Mouse (Mus musculus): ENCODE measurements around the gene Inpp5a. TPM values are rescaled to one million over a fixed set of nuclear protein-coding genes. Genes with fewer than 3 reads are reported as not detected.

Gene Inpp5a
- total RNA-seq (2017) = 9.5 to 39.9 TPM (median 10.0 TPM) in 3 replicates

DNA sequence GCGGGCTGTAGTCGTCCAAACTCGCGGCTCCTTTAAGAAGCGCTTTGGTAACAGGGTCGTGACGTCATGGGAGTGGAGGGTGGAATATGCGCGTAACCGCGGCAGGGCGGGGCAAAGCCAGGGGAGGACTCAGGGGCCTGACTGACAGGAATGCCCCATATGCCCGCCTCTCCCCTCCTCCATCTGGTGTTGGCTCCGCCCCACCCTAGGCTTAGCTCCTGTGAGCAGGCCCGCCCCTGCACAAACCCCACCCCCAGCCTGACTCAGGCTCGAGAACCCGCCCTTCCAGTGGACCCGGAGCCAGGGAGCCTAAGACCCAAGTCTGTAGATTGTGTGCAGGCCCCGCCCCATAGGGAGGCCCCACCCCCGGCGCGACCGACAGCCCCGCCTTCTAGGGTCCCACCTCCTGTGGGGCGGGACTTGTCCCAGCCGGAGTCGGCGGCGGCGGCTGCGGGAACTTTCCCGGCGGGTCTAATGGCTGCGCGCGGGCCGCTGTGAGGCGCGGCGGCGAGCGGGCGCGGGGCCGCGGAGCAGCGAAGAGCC is at the start of gene Inpp5a:
Gene Inpp5a (plus strand): TSS at position 440 of the 543 bp plus-strand sequence.
- ATAC-seq (replicated peaks; ENCODE audit: insufficient number of reproducible peaks, low FRiP score, low TSS enrichment, poor library complexity, severe bottlenecking) = peak; percentile 93

DNA sequence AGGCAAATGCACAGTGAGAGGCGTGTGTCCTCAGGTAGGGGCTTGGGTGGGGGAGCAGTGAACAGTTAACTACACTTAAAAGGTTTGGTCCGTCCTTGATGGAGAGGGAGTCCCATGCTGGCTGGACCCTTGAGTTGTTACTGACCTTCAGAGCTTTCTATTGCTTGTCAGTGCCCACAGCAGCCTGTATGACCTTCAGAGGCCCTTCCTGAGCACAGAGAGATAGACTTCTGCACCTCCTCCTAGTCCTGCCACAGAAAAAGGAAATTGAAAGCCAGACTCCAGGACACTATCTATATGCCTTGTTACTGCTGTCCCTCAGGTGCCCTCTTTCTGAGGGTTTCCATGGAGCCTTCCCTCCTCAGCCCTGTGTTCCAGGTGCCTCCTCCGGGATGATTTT is 49.7 kb upstream of the Inpp5a start:
- ATAC-seq (replicated peaks; ENCODE audit: insufficient number of reproducible peaks, low FRiP score, low TSS enrichment, poor library complexity, severe bottlenecking) = no peak

DNA sequence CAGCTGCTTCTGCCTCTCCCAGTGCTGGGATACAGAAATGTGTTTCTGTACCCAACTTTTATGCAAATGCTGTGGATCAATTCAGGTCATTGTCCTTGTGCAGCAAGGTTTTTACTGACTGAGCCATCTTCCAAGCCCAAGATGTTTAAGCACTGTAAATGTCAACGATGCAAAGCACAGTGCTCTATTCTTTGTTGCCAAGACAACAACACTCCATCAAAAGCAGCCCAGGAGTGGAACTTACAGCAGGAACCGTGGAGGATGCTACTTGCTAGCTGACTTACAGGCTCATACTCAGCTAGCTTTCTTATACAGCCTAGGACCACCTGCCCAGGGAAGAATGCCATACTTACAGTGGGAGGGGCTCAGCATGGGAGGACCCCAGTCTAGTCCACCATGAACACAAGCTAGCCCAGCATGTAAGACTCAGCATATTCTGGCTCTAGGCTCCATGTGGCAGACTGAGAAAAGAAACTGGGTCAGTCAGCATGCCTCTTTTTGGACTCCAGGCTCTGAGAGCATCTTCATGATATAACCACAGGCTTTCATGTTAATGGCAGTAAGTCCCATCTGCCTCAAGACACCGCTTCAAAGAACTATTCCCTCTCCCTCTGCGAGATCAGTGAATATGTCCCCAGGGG is 47.8 kb upstream of the Inpp5a start:
- ATAC-seq (replicated peaks; ENCODE audit: insufficient number of reproducible peaks, low FRiP score, low TSS enrichment, poor library complexity, severe bottlenecking) = no peak

DNA sequence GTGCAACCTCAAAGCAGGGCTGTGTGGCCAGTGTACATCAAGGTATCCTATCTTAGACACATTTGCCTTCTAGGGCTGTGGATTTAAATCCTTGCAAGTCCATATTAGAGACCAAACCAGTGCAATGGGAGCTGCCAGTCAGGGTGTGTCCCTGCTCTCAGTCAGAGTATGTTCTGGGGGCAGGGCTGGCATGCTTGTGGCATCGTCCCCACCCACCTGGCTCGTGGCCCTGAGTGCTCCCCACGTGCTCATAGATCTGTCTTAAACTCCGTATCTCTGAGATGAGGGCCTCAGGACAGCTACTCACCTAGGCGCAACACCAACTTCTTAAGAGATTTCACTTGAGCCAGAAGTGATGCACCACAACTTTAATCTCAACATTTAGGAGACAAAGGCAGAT is 46.1 kb upstream of the Inpp5a start:
- no peak for ATAC-seq (replicated peaks; ENCODE audit: insufficient number of reproducible peaks, low FRiP score, low TSS enrichment, poor library complexity, severe bottlenecking)

DNA sequence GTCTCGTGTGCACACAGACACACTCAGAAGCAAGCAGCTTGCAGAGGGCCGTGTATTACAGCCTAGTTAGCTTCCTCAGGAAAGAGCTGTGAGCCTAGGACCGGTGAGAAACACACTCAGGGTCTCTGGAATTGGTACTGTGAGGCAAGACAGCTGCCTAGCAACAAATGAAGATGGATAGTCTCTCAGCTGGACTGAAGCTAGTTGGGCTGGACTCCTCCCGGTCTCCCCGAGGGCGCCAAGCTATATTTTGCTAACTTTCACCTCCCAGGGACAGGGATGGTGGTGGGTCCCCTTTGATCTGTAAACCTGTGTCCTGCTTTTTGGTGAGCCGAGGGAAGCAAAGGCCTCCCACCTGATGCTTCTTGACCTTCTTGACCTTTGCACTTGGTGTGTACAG is 41.9 kb upstream of the Inpp5a start:
- ATAC-seq (replicated peaks; ENCODE audit: insufficient number of reproducible peaks, low FRiP score, low TSS enrichment, poor library complexity, severe bottlenecking) = no peak

DNA sequence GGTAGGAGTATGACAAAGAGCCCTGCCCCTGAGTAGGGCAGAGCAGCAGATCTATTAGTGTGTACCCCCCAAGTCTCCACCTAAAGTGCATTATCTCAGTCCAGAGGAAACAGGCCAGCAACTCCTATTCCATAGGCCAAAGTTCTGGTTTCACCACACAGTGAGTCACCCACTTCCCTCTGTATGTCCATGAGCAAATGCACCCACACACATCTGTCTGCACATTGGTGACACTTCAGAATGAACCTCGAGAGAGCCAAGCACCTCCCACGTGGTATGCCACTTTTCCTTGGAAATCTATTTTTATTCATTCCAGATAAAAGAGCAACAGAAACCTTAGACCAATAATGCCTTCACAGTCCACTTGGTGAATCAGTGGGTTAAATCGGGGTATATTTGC is 38.3 kb upstream of the Inpp5a start:
- no peak for ATAC-seq (replicated peaks; ENCODE audit: insufficient number of reproducible peaks, low FRiP score, low TSS enrichment, poor library complexity, severe bottlenecking)

DNA sequence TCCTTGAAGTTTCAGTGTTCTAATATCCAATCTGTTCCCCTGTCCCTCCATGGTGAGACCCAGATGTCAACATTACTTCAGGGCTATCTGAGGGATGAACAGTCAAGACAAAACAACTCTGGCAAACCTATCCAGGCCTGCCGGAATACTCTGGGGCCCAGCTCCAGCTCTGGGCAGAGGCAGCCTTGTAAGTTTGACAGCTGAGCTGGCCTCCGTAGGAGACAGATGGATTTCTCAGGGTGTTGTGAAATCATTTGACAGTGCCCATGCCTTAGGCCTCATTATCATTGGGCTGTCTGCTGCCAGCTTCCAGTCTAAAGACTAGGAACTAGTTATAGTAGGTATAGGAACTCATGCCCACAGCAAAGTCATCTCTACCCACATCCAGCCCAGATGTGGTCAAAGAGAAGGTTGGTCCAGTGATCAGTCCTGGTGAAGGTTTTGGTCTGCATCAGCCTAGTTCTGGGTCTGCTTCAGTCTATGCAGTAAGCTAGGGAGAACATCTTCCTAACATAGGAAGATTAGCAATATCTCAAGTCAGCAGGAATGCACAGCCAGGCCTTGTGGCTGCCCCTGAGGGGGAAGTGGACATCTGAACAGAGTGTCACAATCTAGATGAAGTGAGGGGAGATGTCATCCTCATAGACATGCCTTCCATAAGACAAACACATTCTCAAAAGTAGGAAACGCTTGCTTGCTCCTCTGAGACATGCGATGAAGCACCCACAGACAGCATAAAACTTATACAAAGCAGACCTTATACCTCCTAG is 34.4 kb upstream of the Inpp5a start:
- no peak for ATAC-seq (replicated peaks; ENCODE audit: insufficient number of reproducible peaks, low FRiP score, low TSS enrichment, poor library complexity, severe bottlenecking)

DNA sequence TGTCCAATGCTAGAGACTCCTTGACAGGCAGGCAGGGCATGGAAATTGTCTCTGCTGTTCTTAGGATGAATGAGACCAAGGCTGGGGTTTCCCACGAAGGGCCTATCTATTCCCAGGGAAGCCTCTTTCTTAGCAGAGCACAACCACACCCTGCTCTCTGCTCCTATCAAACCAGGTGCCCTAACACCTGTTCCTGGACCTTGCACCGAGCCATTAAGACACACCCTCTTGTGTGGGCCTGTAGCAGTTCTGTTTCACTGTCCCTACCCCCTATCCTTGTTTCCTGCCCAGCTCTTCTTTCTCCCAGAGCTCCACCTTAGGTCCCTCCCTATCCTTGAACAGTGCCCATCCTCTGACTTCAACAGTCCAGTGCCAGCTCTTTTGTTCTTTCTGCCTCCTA is 31.9 kb upstream of the Inpp5a start:
- no peak for ATAC-seq (replicated peaks; ENCODE audit: insufficient number of reproducible peaks, low FRiP score, low TSS enrichment, poor library complexity, severe bottlenecking)

DNA sequence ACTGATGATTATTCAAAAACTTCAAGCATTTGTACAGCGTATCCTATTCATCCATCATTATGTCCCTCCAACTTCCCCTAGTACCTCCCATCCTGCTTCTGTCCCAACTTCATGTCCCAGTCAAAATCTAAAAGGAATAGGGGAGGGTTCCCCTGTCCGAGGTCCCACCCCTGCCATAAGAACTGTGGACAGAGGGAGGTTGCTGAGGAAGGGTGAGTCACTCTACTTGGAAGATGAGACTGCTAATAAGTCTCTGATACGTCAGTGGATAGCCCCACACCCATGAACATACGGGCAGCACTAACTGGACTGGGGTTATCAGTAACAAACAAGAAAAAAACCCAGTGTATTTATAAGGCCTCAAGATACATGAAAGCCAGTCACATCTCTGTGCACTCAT is 29.0 kb upstream of the Inpp5a start:
- no peak for ATAC-seq (replicated peaks; ENCODE audit: insufficient number of reproducible peaks, low FRiP score, low TSS enrichment, poor library complexity, severe bottlenecking)

DNA sequence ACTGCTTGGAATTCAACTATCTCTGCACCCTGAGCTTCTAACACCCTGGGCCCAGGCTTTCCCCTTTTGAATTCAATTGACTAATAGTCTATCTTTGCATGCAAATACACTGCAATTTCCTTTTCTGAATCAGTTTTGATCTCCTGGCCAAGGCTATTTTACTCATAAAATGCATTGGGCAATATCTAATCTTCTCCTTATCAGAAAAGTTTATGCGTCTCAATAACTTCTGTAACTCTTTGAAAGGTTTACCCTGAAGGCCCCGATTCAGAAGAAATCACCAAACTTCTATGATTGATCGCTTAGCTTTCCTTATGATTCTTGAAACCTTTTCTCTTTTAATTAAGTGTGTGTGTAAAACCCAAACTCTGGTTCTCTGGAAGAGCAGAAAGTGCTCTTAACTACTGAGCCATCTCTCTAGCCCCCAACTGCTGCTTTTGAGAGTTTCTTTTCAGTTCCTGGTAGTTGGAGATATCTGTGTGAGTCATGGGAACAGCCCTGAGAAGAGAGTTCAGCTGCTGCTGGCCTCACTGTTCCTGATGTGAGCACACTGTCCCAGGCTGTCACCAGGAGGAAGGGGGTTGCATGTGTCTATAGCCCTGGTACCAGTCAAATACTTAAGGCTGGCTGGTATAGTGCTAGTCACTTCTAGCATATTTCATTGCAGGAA is 27.9 kb upstream of the Inpp5a start:
- ATAC-seq (replicated peaks; ENCODE audit: insufficient number of reproducible peaks, low FRiP score, low TSS enrichment, poor library complexity, severe bottlenecking) = no peak

DNA sequence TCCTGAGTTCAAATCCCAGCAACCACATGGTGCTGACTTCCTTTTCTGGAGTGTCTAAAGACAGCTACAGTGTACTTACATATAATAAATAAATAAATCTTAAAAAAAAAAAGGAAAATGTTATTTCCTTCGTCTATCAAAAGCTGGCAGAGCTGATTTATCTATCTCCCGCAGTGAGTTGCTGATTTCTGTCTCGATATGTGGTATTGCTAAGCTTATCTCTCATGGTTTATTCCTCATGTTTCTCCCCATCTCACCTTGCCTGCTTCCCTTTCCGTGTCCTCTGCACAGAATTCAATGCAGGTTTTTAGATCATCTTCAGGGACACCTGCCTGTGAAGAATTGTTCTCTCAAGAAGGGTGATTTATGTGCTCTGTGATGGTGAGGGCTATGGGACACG is 27.1 kb upstream of the Inpp5a start:
- no peak for ATAC-seq (replicated peaks; ENCODE audit: insufficient number of reproducible peaks, low FRiP score, low TSS enrichment, poor library complexity, severe bottlenecking)

DNA sequence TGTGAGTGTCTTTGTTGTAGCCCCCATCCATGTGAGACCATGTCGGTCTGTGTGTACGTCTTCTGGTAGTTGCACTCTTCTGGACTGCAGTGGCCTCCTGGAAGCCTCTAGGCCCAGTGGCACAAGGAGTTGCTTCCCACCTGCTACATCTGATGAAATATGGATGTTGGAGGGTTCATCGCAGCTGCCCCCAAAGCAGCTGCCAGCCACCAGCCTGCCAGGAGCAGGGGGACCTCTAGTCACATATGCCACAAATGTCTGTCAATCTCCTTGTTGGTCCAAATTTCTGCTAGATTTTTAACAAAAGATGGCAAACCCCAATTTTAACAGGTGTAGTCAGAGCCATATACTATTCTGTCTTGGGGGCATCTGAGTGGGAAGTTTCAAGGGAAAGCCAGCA is 26.4 kb upstream of the Inpp5a start:
- no peak for ATAC-seq (replicated peaks; ENCODE audit: insufficient number of reproducible peaks, low FRiP score, low TSS enrichment, poor library complexity, severe bottlenecking)

DNA sequence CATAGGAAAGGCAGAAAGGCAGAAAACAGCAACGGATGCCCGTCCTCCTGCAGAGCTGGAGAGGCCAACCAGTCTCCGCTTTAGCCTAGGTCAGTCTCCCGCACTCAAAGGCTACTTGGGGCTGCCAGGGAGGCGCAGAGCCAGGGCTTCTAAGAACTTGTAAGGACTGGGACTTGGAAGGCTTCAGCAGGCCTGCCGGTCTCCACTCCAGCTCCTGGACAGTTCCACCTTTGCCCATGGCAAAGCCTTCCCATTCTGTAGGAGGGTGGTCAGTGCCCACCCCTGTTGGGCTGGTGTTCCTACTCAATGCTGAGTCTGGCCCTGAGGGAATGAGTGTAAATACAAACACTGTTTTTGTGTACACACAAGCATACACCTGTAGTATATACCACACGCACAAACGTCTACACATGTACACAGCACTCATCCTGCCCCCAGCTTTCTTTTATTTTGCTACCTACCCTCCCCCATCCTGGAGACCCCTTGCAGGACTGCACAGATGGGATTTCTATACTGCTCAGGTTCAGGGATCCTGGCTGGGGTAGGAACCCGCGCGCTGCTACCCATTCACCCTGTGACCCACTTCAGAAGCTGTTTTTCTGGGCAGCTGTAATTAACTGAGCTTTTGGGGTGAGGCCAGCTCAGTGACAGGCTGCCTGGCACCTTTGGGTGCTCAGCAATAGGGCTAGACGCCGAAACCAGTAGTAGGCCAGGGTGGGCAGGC is 25.5 kb upstream of the Inpp5a start:
- no peak for ATAC-seq (replicated peaks; ENCODE audit: insufficient number of reproducible peaks, low FRiP score, low TSS enrichment, poor library complexity, severe bottlenecking)

DNA sequence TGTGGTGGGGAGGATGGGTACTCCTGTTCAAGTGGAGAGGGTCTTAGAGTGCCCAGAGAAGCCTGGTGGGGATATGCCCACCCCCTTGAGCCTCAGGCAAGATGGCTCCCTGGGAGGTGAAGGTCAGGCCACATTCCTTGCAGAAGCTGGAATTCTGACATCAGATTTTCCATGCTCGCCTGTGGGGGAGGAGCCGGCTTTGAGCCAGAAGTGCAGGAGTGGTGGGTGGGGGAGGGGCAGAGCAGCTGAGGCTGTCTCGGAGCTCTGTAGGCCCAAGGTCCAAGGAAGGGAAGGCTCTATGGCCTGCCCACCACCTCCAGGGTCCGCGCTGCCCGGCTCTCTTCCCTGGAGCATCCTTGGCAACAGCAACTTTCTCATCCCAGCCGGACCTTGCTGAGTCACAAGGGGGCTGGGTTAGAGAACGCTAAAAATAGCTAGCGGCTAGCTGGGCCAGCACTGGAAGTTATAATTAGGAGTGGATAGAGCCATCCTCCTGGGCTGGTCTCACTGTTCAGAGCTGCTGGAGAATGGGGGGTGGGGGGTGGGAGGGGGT is 24.8 kb upstream of the Inpp5a start:
- no peak for ATAC-seq (replicated peaks; ENCODE audit: insufficient number of reproducible peaks, low FRiP score, low TSS enrichment, poor library complexity, severe bottlenecking)

DNA sequence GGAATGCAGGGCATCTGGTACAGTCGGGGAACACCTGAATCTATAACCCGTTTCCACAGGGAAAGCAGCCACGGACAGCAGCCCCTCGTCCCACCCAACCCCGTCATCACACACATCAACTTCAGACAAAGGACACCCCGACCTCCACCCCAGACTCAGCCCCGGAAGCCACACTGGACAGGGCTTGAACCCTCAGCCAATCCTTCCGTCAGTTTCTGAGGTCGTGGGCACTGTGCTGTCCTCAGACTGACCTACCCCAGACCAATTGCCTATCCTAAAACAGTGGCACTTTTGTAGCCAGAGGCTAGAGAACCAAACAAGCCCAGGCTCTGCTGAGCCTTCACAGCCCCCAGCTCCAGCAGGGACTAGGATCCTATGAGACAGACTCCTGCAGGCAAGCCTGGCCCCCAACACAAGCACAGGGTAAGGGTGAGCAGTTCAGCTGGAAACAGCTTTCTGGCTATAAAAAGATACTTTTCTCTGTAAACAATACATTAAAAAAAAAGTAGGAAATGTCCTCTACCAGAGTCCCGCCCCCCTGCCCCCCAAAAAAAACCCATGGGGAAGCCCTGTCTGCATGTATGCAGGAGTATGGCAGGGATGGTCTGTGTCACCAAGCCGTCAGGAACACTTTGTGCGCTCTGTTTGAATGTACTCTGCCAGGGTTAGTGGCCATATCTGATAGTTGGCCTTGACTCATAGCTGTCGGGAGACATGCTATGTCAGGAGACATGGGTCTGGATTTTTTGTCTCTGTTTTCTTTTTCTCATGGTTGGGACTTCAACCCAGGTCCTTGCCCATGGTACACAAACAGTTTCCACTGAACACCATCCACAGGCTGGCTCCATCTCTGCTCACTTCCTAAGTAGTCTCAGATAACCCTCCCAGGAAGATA is 23.7 kb upstream of the Inpp5a start:
- no peak for ATAC-seq (replicated peaks; ENCODE audit: insufficient number of reproducible peaks, low FRiP score, low TSS enrichment, poor library complexity, severe bottlenecking)

DNA sequence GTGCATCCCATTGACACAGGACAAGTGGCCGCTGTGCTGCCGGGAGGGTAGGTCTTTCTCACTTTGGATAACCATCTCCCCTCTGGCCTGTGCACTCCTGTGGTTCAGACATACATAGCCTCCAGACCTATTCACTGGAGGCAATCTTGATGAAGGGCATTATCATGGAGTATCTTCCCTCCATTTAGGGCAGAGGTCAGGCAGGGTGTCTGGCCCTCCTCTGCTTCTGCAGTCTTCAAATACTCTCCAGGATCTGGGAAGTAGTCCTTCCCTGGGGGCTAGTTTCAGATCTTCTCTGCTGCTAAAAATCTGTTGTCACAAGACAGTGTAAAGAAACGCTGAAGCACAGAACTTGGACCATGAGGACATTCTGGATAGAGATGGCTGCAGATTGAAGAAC is 22.8 kb upstream of the Inpp5a start:
- ATAC-seq (replicated peaks; ENCODE audit: insufficient number of reproducible peaks, low FRiP score, low TSS enrichment, poor library complexity, severe bottlenecking) = no peak

DNA sequence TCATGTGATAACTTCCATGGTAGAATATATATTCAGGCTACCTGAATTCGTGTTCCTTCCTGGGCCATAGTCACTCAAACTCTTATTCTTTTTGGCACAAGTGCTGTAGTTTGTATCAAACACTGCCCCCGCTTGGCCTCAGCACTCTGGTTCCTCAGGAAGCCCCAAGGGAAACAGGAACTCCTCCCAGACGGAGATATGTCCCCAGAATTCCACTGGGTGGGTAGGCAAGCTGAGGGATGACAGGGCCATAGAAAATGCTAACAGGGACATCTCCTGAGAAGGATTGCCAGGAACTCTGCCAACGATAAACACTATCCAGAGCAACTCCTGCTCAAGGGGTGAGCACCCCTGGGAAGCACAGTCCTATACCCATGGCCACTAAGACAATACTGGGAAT is 22.4 kb upstream of the Inpp5a start:
- no peak for ATAC-seq (replicated peaks; ENCODE audit: insufficient number of reproducible peaks, low FRiP score, low TSS enrichment, poor library complexity, severe bottlenecking)

DNA sequence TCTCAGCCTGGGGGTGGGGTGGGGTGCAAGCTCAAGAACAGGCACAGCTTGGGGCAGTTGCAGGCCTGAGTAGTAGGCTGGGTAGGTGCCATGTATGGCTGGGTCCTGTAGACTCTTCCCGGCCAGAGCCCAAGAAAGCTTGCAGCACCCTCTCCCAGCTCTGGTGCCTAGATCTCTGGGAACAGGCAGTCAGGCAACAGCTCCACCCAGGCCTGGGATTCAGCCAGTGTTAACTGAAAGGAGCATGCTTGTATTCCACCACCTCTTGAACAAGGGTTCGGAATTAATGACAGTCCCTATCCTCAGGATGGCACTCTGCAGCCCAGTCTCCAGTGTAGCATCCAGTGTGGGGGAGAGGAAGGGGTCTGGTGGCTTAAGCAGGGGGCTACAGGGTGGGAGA is 20.7 kb upstream of the Inpp5a start:
- no peak for ATAC-seq (replicated peaks; ENCODE audit: insufficient number of reproducible peaks, low FRiP score, low TSS enrichment, poor library complexity, severe bottlenecking)
